Mouse (Mus musculus) bone marrow, adult 2 months (tissue): Measurements from ENCODE around the gene Otud7a.

Experiments
- CTCF ChIP-seq: fragments of 200-500 bp; IDR thresholded peaks from 2 replicates; pipeline ENCODE4 v1.5.1; 2011; ENCODE audit warnings: low read length, control low read depth; ENCODE audit not compliant: control insufficient read depth, insufficient read depth
- POLR2A ChIP-seq: fragments of 200-500 bp; IDR thresholded peaks from 2 replicates; pipeline ENCODE4 v1.6.1; 2011; ENCODE audit warnings: low read depth, mild to moderate bottlenecking, control low read depth, low read length, borderline replicate concordance; ENCODE audit not compliant: control insufficient read depth

GRCm38 (mm10) chr7:63754573-63755475, 310.3 kb downstream of the Otud7a start:
- TF ChIP-seq CTCF (no peak), POLR2A (no peak)
